Mouse (Mus musculus) spleen, adult 12 weeks (tissue): ENCODE measurements at regions not wholly inside any gene's neighbourhood (a gene's known extent, or its start where the extent isn't known, plus 50 kb on each side); places are given as distances from the start of the nearest gene placed in this dataset.

Source experiments
- DNase-seq: peaks from one replicate; pipeline ENCODE4 v3.0.0; 2022; ENCODE audit warnings: low spot score

- no peak for DNase-seq
Measured at GRCm38 (mm10) chr1:35717166-35717565, 351.0 kb upstream of the Hs6st1 start.

DNA sequence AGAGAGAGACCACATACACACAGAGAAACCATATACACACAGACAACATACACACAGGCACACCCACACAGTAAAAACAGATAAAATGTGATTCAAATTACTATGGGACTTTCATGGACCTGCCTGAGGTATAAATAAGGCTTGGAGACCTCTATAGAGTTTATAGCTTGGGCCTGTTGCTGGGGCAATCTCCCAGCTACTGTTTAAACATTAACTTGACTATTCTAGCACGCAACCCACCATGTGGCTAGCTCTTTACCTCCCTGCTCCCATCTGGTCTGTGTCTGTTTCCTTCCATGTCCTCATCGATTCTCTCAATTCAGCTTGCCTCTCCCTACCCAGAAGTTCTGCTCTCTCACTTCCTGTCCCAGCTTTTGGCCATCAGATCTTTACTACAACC lies 350.5 kb upstream of the Hs6st1 start:
- no peak for DNase-seq

- DNase-seq, result no peak
Measured at GRCm38 (mm10) chr1:35720063-35720462, 348.1 kb upstream of the Hs6st1 start.

DNA sequence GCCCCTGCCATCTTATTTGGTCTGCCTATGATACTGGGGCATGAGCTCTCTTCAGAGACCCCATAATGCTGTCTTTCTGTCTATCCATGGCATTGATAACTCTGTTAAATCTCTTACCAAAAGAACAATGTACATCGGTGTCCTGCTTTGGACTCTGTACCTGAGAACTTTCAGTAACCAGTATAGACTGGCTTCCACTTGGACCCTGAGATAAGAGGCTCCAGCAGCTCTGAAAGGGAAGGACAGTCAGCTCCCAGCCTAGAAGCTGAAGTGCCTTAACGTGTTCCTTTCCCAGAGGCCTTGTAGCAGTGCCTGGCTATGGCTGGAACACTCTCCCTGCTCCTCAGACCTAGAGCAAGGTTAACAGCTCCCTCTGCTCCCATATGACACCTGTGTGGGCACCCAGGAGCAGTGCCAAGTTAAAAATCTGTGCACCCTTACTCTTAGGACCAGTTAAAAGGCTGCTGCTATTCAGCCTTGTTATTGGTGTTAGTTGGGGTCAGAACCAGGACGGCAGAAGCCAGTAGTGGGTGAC lies 343.8 kb upstream of the Hs6st1 start:
- DNase-seq, result no peak

GRCm38 (mm10) chr1:35726596-35726995 lies 341.6 kb upstream of the Hs6st1 start:
- DNase-seq, result peak; percentile 28

GRCm38 (mm10) chr1:35727310-35727990 lies 340.8 kb upstream of the Hs6st1 start:
- no peak for DNase-seq

- DNase-seq, result no peak
Measured at GRCm38 (mm10) chr1:35729785-35730295, 338.4 kb upstream of the Hs6st1 start.

GRCm38 (mm10) chr1:35730309-35730708 lies 337.9 kb upstream of the Hs6st1 start:
- DNase-seq, result no peak

DNA sequence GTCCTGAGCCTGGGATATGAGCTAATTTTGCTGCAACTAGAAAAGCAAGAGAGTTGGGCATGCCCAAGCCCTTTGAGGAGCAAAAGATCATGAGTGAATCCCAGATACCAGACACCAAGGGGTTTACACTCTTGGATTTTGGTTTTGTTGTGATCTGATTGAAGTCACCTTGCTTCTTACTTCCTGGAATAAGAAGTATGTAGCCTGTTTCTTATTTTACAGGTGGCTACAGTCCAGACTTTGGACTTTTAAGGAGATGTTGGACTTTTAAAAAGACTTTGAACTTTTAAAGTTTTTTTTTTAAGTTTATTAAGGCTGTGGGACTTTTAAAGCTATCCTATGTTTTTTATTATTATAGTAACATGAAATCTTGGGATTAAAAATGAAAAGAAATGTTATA lies 332.0 kb upstream of the Hs6st1 start:
- DNase-seq, result no peak

DNA sequence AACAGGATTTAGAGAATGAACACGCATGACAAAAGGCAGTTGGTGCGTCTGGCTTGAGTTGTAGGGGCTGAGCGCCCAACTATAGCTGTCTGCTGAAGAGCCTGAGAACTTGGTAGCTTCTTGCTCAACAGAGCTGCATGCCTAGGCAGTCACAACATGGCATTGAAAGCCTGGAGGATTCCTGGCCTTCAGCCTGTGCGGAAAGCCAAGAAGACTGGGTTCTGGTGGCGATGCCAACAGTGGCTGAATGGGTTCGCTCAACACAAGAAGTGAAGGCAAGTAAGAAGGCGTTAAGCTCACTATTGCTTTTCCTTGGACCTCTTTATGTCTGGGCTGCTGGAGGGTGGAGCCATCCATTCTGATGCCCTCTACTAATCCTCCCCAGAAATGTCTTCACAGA lies 318.6 kb upstream of the Hs6st1 start:
- DNase-seq, result no peak

DNA sequence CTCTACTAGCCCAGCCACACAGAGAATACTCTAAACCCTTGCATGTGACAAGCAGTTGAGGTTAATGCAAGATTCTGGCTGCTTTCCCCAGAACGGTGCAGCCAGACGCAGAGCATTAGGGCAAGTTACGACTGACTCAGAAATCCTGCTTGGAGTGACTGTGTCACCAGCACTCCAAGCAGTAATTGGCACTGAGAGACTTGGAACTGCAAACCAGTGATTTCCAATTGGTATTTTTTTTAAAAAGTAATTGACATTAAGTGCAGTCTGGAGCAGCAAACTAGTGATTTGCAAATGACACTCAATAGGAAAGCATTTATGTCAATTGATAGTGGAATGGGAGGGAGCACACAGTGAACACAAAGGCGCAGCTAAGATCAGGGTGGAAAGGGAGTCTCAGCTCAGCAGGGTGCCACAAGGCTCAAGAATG lies 318.1 kb upstream of the Hs6st1 start:
- DNase-seq, result no peak

DNA sequence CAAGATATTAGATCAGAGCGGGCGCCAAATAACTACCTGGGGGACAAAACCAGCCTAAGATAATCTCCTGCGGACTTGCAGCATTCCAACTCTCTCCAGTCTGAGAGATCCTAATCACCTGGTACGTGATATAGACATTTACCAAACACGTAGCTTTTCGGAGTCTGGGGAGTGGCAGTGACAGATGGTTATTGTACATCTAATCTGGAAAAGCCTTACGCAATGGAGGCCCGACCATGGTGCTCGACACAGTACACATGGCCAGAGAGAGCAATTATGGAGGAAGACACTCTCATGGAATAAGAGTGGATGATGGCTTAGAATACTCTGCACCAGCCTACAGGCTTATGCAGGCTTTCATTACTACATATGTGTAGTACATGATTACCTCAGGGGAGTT lies 315.6 kb upstream of the Hs6st1 start:
- DNase-seq, result no peak

DNA sequence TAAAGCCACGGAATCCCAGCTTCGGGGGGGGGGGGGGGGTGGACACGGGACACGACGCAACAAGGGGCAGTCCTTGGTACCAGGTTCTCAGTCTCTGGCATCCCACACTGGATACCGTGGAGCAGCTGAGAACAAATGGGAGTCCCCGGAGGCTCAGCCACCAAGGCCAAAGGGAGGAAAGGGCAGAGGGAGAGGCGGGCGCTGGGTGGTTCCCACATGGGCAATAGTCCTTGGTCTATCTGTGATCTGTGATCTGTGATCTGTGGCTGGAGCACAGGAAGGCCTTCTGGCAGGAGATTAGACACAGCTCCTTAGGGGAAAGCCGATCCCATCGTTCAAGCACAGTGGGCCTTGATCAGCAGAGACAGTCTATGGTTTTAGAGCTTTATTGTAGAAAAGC lies 314.0 kb upstream of the Hs6st1 start:
- no peak for DNase-seq

DNA sequence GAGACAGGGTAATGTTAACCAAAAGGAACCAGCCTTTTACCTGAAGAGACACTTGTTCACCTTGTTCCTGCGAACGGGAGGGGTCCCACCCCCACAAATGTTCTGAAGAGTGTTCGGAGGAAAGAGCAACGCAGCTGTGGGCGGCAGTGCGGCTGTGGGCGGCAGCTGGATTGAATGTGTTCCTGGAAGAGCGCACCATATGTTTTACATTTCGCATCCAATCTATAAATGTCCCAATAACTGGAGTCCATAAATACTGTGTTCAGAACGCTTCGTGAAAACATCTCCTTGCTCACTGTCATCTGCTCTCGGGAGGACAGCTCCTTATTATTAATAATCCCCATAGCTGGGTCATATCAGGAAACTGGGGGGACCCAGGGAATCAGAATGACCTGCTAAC lies 309.2 kb upstream of the Hs6st1 start:
- DNase-seq, result no peak

- no peak for DNase-seq
Measured at GRCm38 (mm10) chr1:35759600-35759999, 308.6 kb upstream of the Hs6st1 start.

DNA sequence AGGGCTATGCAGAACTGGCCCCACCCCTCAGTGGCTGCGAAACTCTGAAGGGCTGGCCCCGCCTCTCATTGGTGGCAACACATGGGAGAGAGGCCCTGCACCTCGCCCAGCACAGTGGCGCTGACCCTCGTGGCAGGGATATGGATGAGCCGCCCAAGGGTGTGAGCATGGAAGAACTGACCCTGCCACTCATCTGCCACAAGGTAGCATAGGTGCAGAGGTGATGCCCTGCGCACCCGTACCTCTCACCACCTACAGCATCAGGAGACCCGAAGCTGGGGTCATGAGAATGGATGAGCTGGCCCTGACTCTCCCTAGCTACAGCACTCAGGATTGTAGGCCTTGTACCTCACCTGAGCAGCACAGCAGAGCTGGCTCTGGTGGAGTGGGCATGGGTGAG lies 305.1 kb upstream of the Hs6st1 start:
- DNase-seq, result no peak

DNA sequence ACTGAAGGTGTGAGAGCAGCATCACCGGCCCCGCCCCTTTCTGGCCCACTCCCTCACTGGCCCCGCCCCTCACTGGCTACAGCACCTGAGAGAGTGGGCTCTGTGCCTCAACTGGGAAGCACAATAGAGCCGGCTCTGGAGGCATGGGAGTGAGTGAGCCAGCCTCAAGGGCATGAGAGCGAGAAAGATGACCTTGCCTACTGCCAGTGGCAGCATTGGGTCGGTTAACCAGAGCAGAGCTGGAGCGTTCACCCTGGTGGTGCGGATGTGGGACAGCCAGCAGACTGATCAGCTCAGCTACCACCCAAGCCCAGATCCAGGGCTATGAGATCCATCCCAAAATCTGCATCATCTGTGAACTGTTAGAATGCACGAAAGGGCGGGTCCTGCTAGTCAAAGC lies 304.7 kb upstream of the Hs6st1 start:
- DNase-seq, result no peak

GRCm38 (mm10) chr1:35764068-35764467 lies 304.1 kb upstream of the Hs6st1 start:
- DNase-seq, result no peak

DNA sequence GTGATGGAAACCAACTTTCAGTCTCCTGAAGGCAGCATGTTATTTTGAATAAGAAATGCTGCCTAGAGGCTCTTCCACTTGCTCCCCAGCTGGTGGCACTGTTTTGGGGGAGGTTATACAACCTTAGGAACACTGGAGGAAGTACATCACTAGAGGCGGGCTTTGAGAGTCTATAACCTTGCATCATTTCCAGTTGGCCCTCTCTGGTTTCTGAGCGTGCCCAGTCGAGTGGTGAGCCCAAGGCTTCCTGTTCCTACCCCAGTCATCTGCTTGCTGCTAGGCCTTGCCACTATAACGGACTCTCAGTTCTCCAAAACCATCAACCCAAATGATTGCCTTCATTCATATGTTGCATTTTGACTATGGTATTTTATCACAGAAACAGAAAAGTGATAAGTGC lies 302.5 kb upstream of the Hs6st1 start:
- DNase-seq, result no peak

DNA sequence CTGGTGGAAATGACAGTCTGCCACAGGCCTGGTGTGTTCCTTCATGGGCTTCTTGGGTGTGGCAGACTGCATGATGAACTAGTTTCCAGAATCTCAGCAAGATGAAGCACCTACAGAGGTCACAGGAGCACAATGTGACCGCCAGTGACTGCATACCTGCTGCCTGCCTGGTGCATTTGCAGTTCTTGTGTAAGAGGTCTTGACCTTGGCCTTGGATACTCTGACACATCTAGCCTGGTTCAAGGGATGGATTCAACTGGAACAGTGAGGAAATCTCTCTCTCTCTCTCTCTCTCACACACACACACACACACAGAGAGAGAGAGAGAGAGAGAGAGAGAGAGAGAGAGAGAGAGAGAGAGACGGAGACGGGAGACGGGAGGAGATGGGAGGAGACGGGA lies 301.9 kb upstream of the Hs6st1 start:
- DNase-seq, result no peak

DNA sequence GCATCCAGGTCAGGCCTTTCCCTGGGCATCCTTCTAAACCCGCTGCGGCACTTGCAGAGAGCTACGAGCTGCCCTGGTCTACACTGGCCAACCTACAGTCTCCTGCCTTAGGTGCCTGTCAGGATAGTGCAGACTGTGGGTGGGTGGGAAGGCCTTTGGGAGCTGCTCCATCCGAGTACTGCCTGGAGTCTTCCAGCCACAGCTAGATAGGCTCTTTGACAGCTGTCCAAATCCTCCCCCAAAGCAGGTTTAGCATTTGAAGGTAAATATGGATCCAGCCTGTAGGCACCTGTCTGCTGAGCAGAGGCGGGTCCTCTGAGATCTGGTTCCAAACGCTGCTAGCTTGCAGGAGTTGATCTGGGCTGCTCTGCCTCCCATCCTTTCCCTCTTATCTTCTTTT lies 295.6 kb upstream of the Hs6st1 start:
- DNase-seq, result no peak

- no peak for DNase-seq
Measured at GRCm38 (mm10) chr1:35774566-35774965, 293.6 kb upstream of the Hs6st1 start.

DNA sequence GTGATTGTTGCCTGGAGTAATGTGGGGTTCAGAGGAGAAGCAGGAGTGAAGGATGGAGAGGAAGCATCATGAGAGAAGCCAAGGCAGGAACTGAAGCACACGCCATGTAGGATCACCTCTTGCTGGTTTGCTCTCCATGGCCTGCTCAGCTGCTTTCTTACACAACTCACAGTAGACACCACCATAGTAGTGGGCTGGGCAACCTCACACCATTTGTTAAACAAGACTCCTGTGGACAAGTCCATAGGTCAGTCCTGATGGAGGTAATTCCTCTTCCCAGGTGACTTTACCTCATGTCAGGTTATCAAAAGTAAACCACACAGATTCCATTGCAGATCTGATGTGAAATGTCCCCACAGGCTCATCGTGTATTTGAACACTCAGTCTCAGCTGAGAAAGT lies 285.5 kb upstream of the Hs6st1 start:
- no peak for DNase-seq

- DNase-seq, result no peak
Measured at GRCm38 (mm10) chr1:35783427-35783826, 284.8 kb upstream of the Hs6st1 start.
